Mouse (Mus musculus) thymus, postnatal 4 days (tissue): ENCODE measurements around the gene Hectd1.

Source experiments
- DNase-seq: peaks from one replicate; pipeline ENCODE4 v3.0.0; 2021

The Hectd1 gene

GRCm38 (mm10) chr12:51843576-51844520 is 14.5 kb upstream of the Hectd1 start:
- DNase-seq = no peak

- no peak for DNase-seq
Observed at GRCm38 (mm10) chr12:51842081-51842864, 12.9 kb upstream of the Hectd1 start.

- DNase-seq = no peak
Observed at GRCm38 (mm10) chr12:51839856-51840255, 10.5 kb upstream of the Hectd1 start.

- no peak for DNase-seq
Observed at GRCm38 (mm10) chr12:51835219-51835618, 5.9 kb upstream of the Hectd1 start.

- peak; percentile 20 for DNase-seq
Observed at GRCm38 (mm10) chr12:51831931-51832330, 2.6 kb upstream of the Hectd1 start.

- DNase-seq = no peak
Observed at GRCm38 (mm10) chr12:51831296-51831695, 2.0 kb upstream of the Hectd1 start.

- DNase-seq = no peak
Observed at GRCm38 (mm10) chr12:51830671-51831070, 1.3 kb upstream of the Hectd1 start.

GRCm38 (mm10) chr12:51830077-51830402 is 704 bp upstream of the Hectd1 start:
- DNase-seq = no peak

- DNase-seq = peak; percentile 84
Observed at GRCm38 (mm10) chr12:51828716-51829289, 533 bp downstream of the Hectd1 start.

GRCm38 (mm10) chr12:51827958-51828650 is 1.2 kb downstream of the Hectd1 start:
- DNase-seq = no peak

- peak; percentile 30 for DNase-seq
Observed at GRCm38 (mm10) chr12:51825338-51825737, 4.0 kb downstream of the Hectd1 start.

GRCm38 (mm10) chr12:51823311-51823710 is 6.0 kb downstream of the Hectd1 start:
- DNase-seq = no peak

- no peak for DNase-seq
Observed at GRCm38 (mm10) chr12:51822861-51823260, 6.5 kb downstream of the Hectd1 start.

- DNase-seq = no peak
Observed at GRCm38 (mm10) chr12:51822236-51822635, 7.1 kb downstream of the Hectd1 start.

- no peak for DNase-seq
Observed at GRCm38 (mm10) chr12:51821256-51821655, 8.1 kb downstream of the Hectd1 start.

- no peak for DNase-seq
Observed at GRCm38 (mm10) chr12:51819951-51820498, 9.3 kb downstream of the Hectd1 start.

- DNase-seq = peak; percentile 13
Observed at GRCm38 (mm10) chr12:51817815-51818613, 11.3 kb downstream of the Hectd1 start.

- DNase-seq = no peak
Observed at GRCm38 (mm10) chr12:51811388-51812140, 17.8 kb downstream of the Hectd1 start.

- no peak for DNase-seq
Observed at GRCm38 (mm10) chr12:51810564-51810963, 18.8 kb downstream of the Hectd1 start.

GRCm38 (mm10) chr12:51784842-51785241 is 44.5 kb downstream of the Hectd1 start:
- DNase-seq = peak; percentile 62

GRCm38 (mm10) chr12:51768702-51769101 is 60.6 kb downstream of the Hectd1 start:
- no peak for DNase-seq
